Mouse (Mus musculus) lung, postnatal 36 days (tissue): ENCODE data around the gene Nectin1.

Experiments used
- DNase-seq: peaks from one replicate; pipeline ENCODE4 v3.0.0; 2022; ENCODE audit warnings: mixed read lengths

The Nectin1 gene

DNA sequence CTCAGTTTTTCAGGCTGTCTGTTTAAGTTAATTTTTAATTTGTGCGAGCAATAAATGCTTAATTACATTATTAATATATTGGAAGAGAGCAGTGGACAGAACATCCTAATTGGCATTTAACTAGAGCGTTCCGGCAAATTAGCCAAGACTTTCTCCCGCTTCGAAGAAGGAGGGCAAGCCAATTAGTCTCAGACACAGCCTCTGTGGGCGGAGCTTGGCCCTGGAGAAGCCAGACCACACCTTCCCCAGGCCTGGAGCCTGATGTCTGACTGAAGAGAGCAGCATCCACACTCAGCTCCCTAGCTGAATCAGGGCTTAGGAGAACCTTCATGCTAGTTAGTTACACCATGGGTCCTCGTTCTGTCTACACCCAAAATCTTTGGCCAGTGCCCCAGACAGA is 64.8 kb downstream of the Nectin1 start:
- peak; percentile 28 for DNase-seq

DNA sequence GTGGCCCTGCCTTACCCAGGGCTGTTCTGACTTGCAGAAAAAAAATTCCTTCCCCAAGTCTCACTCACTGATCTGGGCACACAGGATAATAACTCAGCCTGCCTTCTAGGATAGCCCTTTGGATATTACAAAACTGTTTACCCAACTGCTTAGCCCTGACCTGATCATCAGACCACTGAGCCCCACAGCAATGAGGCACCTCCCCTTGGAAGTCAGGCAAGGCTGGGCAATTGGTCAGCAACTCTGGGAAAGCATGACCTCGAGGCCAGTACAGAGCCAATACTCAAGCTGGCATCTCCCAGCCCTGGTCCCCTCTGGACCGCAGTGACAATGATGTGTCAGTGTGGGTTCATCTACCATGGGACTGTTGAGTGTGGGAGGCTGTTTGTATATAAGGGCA is 69.4 kb downstream of the Nectin1 start:
- no peak for DNase-seq

DNA sequence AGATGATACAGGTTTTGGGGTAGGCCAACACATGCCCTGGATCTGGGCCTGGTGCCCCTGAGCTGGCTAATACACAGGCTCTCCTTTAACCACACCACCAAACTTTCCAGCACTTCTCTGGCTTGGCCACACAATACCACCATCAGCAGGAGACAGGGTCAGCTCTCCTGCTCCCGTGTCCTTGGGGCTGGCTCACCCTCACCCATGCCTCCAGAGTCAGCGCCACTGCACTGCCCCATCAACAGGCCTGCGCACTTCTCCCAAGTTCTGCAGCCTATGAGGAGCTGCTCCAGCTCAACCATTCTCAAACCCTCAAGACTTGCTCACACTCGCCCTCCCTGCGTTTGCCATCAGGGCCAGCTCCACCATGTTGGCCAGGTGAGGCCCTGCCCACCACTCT is 78.4 kb downstream of the Nectin1 start:
- no peak for DNase-seq

DNA sequence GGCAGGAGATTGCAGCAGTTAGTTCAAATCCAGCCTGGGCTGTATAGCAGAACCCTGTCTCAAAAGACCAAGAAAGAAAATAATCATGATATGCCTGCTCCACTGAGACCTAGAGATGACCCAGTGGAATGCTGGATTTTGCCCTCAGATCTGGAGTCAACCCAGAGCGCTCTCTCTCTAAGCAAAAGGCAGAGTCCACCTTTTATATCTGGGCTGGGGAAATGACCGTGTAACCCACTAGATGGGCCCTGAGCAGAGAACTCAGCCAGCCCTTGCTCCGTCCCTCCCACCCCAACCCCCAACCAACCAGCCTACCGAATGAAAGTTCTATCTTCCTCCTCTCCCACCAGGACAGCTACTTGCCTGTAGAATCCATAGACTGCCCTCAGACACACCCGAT is 81.4 kb downstream of the Nectin1 start:
- no peak for DNase-seq

DNA sequence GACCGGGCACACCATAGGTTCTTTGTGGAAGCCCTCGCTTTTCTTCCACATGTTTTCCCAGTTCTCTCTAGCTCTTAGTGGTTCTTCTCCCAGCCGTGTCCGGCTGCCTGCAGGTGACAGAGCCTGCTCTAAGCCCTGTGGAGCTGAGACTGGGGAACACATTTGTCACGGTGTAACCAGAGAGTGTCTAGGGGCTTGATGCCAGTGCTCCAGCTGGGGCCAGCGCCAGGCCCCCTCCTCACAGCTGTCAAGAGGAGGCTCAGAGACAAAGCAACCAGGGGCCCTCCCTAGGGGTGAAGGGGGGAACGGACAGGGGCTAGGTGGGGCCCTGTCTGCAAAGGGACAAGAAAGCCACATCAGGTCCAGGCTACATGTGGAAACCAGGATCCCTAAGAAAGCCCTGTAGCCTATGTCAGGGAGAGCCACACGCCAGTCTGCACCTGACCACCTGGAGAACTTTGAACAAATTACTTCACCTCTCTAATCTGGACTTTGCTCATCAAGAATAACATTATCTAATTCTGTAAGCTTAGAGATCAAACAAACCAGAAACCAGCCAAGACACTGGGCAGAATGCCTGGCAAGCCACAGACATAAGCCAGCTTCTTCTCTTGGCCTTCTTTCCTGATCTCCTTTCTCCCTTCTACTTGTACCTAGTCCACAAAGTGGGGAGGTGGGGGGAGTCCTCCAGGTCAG is 82.9 kb downstream of the Nectin1 start:
- DNase-seq, result no peak

DNA sequence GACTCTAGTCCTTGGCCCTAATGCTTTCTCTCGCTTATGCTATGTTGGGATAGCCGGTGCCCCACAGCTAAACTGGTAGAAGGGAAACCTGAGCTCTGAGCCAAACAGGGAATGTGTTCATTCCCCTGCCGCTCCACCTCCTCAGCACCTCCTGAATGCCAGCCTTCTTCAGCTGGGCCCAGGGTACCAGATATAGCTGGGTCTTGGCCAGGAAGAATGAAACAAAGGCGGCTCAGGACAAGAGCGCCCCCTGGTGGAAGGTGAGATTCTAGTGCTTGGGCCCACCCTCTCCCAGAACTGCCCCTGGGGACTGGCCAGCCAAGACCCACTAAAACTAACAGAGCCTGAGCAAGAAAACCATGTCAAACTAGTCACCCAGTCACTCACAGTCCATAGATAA is 83.8 kb downstream of the Nectin1 start:
- peak; percentile 72 for DNase-seq

DNA sequence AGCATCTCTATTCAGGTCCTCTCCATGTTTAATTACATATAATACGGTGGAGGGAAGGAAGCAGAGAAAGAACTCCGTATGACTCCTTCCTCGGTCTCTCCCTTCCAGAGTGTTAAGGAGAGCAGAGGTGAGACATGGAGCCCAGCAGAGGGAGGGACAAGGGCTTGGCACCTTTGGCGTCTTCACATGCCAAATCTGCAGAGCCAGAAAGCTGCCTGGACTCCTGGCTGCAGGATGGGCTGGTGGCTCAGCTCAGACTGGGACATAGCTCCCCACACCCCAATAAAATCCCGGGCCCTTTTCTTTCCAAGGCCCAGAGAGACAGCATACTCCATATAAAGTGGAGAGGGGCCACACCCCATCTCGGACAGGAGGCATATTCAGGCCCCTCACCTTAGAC is 85.2 kb downstream of the Nectin1 start:
- DNase-seq, result no peak

DNA sequence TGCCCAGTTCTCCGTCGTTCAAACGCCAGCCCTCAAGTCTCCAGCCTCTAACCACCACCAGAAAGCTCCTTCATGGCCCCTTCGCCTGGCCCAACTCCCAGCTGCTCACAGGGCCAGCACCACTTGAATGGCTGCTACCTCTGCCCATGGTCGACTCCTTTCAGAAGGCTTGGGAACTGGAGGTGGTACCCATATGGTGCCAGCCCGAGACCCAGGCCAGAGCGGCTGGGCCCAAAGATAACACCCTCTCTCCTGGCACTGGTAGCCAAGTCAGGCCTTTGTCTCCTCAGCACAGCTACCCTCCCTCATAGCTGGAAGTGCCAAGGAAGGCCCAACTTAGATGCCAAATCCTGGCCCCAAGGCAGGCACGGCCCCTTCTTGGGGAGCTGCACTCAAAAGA is 89.4 kb downstream of the Nectin1 start:
- DNase-seq, result no peak

DNA sequence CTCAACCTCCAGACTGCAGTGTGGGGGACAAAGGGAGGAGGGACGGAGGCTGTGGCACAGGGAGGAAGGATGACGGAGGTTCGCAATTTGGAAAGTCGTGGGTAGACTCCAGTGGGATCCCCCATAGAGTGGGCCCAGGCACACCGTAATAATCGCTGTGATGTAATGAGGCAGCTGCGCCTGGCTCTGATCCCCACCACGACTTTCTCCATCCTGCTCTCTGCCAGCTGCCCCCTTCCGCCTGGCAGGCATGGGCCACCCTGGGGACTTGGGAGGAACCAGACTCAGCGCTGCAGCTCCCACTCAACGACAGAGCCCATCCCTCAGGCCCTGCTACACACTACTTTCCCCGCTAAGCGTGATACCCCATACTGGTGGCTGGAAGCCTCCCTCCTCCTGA is 90.5 kb downstream of the Nectin1 start:
- no peak for DNase-seq

DNA sequence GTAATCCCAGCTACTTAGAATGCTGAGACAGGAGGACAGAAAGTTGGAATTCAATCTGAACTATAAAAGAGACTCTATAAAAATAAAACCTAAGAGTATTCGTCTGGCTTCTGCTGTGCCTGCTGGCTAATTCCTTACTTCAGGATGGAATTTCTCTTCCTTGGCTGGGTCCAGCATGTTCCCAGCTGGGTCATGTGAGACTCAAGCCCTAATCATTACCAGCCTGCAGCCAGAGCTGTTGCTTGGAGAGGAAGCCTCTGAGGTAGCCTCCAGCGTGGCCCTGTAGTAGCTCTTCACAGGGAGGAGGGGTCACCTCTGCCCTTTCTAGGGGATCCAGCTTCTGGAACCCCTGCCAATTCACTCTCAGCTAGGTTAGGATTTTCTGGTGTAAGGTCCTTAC is 94.8 kb downstream of the Nectin1 start:
- no peak for DNase-seq

DNA sequence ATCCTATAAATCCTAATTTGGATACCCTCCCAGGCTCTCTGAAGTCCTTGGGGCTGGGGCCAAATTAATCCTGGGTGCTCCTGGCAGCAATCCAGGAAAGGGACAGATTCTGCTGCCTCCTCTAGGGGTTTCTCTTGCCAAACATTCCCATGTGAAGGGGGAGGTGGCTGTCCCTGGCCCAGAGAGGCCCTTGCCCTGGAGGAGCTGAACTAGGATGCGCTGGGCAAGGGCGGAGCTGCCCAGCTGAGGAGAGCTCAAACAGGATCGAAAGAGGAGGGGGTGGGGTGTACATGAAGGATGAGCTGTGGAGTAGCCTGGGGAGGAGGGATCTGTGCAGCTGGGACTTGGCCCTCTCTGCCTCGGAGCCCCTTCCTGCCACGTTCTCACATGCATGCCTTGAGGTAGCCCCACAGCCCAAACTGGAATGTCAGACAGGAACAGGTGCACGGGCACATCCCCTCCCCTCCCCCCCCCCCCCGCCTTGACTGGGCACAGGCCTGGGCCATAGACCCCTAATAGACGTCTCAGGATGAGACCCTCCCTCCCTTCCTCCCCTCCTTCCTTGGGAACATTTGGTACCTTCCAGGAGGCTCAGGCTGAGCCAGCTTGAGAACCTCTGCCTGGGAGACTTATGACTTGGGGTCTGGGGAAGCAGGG is 99.3 kb downstream of the Nectin1 start:
- DNase-seq, result peak; percentile 40

DNA sequence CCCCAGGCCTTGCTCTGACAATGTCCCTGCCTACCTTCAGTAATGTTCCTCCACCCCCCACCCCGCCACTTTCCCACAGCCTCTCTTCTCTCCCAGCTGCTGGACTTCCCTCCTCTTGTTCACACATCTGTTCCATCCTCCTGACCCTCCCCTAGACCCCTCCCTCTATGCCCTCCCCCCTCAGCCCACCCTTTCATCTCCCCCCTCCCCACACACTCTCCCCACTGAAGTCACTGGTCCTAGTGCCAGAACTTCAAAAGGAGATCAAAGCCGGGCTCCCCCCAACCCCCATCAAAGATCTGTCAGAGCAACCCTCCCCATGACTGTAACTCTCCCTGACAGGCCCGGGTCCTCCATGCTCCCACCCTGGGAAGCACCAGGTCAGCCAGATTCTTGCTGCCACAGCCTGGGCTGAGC is 99.9 kb downstream of the Nectin1 start:
- peak; percentile 43 for DNase-seq

DNA sequence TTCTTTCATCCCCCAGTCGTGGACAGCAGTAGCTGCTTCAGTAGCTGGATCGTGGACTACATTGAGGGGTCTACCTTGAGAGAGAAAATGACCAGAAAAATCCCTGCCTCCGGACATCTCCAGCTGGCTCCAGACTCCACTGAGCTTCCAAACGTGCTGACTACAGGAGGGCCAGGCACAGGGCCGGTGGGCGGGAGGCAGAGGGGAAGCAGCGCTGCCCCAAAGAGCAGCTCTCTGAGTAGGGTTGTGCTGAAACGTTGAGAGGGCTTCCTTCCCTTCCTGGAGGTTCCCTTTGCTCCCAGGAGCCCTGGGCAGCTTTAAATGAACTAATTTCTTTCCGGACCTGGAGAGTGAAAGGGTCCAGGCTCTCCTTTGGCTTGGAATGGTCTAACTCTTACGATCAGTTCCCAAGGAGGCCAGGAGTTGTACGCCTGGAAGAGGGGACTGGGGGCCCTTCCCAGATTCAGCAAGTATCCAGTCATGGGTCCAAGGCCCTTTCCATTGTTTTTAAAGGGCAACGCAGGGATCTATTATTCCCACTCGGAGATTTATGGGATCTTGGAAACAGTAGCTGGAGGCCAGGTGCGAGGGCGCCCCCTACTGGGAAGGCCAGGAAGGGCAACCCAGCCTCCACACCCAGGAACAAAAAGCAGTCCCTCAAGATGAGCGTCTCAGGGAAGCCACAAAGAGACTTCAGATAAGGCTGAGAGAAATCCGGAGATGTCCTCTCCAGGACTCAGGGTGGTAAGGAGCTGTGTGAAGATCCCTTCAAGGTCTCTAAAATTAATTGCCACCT is 102.1 kb downstream of the Nectin1 start:
- peak; percentile 58 for DNase-seq

DNA sequence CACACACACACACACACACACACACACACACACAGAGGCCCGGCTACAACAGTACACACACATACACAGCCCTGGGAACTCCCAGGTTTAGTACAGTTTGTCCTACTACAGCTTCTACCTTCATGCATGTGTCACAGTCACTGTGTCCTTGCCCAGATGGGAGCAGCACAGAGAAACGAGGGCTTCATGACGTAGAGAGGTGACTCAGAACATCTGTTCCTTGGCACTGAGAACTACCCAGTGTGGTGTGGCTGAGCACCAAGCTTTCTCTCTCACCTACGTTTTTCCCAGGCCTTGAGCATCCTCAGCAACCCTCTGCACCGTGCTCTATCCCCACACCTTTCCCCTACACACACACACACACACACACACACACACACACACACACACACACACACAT is 104.1 kb downstream of the Nectin1 start:
- DNase-seq, result no peak

DNA sequence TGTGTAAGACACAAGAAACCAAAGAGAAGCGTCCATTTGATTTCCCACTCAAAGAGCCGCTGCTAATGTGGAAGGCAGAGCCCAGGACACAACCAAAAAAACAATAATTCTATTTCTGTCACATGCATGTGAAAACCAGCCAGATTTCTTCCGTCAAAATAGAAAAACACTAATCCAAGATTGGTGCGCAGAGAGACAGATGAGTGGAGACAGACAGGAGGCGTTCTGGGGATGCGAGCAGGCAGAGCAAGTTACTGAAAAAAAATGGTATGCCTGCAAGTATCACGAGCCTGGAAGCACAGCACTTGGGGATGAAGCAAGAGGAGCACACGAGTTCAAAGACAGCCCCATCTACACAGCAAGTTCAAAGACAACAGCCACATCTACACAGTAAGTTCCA is 106.5 kb downstream of the Nectin1 start:
- DNase-seq, result no peak

DNA sequence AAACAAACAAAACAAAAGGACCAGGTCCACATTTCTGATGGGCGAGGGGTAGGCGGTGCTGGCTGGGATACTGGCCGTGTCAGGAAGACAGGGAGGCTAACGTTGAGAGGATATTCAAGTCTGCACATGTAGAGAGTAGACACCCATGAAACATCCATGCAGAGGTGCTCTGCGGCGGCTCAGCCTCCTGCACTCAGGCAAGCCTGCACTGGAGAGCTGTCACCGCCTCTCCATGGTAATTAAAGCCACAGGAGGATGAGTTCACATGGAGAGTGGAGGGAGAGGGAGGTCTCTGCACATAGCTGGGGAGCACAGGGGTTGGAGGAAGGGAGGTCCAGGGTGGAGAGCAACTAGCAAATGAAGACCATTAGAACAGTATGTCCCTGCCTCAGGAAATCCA is 107.4 kb downstream of the Nectin1 start:
- no peak for DNase-seq

DNA sequence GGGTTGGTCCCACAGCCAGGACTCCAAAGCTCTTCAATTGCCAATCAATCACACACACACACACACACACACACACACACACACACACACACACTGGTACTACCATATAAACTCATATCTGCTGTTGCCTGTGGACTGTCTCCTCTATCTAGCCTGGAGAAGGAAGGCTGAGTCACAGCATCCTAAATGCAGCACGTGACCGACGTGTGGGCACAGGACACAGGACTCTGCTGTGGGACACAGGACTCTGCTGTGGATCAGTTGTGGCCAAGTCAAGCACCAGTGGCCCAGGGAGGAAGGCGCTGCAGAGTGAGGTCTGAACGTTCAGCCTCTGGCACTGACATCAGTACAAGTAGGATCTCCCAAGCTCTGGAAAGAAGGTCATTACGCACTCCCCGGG is 112.1 kb downstream of the Nectin1 start:
- no peak for DNase-seq
